Mouse (Mus musculus) limb, embryonic 12.5 days (tissue): Measurements from ENCODE around the gene Pgf. TPM values are rescaled to one million over a fixed set of nuclear protein-coding genes. Genes with fewer than 3 reads are reported as not detected.

Experiments
- ATAC-seq: fragments of 200-750 bp; cut with Nextera tagmentation; 2 replicates; pipeline ENCODE4 v1.8.0; 2017; ENCODE audit warnings: low read depth, moderate TSS enrichment; ENCODE audit not compliant: insufficient number of reproducible peaks, insufficient read depth, low FRiP score, low TSS enrichment
- H3K27ac ChIP-seq: fragments of 300-500 bp; sonication (generic); 2 replicates; pipeline ENCODE4 v1.5.1; 2016; ENCODE audit warnings: mild to moderate bottlenecking, moderate library complexity
- H3K27me3 ChIP-seq: fragments of 300-500 bp; sonication (generic); 2 replicates; pipeline ENCODE4 v1.6.1; 2016; ENCODE audit warnings: mild to moderate bottlenecking, moderate library complexity
- H3K36me3 ChIP-seq: fragments of 300-500 bp; sonication (generic); 2 replicates; pipeline ENCODE4 v1.6.1; 2016; ENCODE audit warnings: mild to moderate bottlenecking, moderate library complexity
- H3K4me1 ChIP-seq: fragments of 300-500 bp; sonication (generic); replicated peaks from 2 replicates; pipeline ENCODE4 v1.6.1; 2016
- H3K4me2 ChIP-seq: fragments of 300-500 bp; sonication (generic); 2 replicates; pipeline ENCODE4 v1.6.1; 2016; ENCODE audit warnings: mild to moderate bottlenecking, moderate library complexity
- H3K4me3 ChIP-seq: fragments of 300-500 bp; sonication (generic); replicated peaks from 2 replicates; pipeline ENCODE4 v1.5.1; 2016; ENCODE audit warnings: mild to moderate bottlenecking
- H3K9ac ChIP-seq: fragments of 300-500 bp; sonication (generic); replicated peaks from 2 replicates; pipeline ENCODE4 v1.6.1; 2016; ENCODE audit warnings: mild to moderate bottlenecking, moderate library complexity
- H3K9me3 ChIP-seq: fragments of 300-500 bp; sonication (generic); 2 replicates; pipeline ENCODE4 v1.6.1; 2016; ENCODE audit warnings: mild to moderate bottlenecking, moderate library complexity
- WGBS: fragments of 180-500 bp; shearing (Covaris S2); methylation state at CpG from one replicate; pipeline ENCODE4 v1.1.7; 2016; 5-methylcytosine and 5-hydroxymethylcytosine counted together
- polyA plus RNA-seq: library from polyadenylated mRNA; unstranded; fragments of >200 nt; fragmentation: Nextera tagmentation; extraction: Ambion mirVana; gene quantifications from 2 replicates; pipeline ENCODE4 v1.2.1, GENCODE M21; 2016

Pgf gene
- polyA plus RNA-seq, 1 experiment from 2014 or later, result 17.8 TPM

DNA sequence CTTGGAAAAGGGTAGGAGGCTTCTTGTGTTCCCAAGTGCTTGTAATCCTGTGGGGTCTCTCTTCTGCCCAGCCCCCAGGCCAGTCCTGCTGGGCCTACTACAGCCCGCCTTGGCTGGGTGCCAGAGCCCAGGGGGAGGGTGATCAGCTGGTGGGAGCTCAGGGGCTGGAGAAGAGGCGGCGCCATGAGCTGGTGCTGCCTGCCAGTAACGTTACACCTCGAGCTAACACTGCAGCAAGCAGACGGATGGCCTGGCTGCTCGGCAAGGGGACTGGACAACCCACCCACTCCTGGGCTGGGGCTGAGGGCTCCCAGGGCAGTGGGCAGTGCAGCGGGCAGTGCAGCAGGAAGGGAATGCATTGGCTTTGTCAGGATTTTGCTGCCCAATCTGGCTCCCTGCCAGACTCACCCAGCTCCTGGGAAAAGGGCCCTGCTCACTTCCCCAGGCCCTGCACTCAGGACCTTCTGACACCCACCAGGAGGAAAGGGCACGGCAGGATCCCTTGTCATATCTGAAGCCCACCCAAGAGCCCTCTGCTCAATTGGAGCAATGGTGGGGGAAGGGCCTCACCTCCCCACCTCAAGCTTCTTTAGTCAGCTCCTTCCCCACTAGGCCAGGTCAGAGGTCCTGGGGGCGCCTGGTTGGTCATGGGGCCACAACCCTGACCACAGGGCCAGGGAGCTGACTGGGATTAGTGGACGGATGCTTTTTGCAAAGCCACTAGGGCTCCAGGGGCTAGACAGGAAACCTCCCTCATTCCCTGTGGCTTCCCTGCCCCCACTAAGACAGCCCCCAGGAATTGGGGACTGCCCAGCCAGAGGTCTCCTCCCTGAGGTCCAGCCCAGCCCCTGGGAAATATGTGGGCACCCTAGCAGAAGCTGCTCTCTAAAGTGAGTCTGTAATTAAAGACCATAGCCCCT is 1.4 kb downstream of the Pgf start:
- peak; percentile 84 for ATAC-seq
- H3K9me3 ChIP-seq, result no peaks in the 10 kb centered on the region
- peak overlapping the region; percentile 42 for H3K4me3 ChIP-seq
- H3K27ac ChIP-seq, result peak overlapping the region; percentile 82
- WGBS, result 6% methylated on average over 11 of the region's 11 CpGs
- H3K36me3 ChIP-seq, result peaks cover 10% of the 10 kb centered on the region
- peak overlapping the region; percentile 71 for H3K4me2 ChIP-seq
- peaks cover 45% of the 10 kb centered on the region for H3K4me1 ChIP-seq
- H3K9ac ChIP-seq, result peak overlapping the region; percentile 64
- peaks cover 20% of the 10 kb centered on the region for H3K27me3 ChIP-seq

DNA sequence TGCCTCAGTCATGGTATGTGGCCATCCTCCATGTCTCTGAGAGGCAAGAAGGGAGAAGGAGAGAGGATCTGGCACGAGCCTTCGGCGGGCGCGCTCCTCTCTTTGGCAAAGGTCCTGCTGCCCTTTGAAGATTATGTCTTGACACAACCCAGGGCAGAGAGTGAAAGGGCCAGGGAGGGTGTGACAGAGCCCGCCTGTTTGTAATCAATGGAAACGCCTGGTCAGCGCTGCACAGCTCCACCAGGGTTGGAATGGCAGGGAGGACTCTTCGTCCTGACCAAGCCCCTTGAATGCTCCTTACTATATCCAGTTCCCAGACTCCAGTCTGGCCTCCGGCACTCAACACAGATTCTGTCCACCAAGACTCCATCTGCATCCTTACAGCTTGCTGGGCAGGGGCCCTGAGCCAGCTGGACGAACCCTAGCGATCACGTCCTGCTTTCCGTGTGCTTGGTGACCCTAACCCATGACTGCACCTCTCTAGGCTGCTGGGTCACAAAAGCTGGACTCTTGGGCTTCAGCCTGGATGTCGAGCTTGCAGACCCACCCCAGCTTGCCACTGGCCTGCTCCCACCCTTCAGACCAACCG is 2.4 kb downstream of the Pgf start:
- no peaks in the 10 kb centered on the region for H3K9me3 ChIP-seq
- H3K4me2 ChIP-seq, result peak overlapping the region; percentile 71
- ATAC-seq, result peak; percentile 0; the same call in 1 of the 2 replicates
- H3K27me3 ChIP-seq, result peaks cover 28% of the 10 kb centered on the region
- peak overlapping the region; percentile 42 for H3K4me3 ChIP-seq
- 14% methylated on average over 16 of the region's 16 CpGs for WGBS
- H3K9ac ChIP-seq, result peak overlapping the region; percentile 64
- peak overlapping the region; percentile 82 for H3K27ac ChIP-seq
- H3K36me3 ChIP-seq, result peaks cover 20% of the 10 kb centered on the region
- peaks cover 45% of the 10 kb centered on the region for H3K4me1 ChIP-seq

DNA sequence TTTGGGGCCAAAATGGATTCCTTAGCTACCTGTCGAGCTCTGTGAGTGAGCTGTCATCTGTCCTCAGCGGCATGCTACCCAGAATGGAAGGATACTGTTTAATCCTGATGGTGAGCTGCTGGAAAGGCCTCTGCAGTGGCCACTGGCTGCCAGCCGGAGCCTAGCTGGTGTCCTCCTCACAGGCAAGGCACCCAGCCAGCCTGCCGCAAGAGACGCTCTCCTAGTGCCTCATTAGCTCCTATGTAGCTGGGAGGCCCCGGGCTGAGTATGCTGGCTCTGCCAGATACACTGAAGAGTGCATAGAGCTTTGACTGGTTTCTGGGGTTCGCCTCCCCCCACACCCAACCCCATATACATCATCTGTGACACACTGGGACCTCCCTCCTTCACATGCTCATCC is 3.6 kb downstream of the Pgf start:
- WGBS, result 77% methylated on average over 7 of the region's 7 CpGs
- no peaks in the 10 kb centered on the region for H3K9me3 ChIP-seq
- H3K27me3 ChIP-seq, result peaks cover 23% of the 10 kb centered on the region
- H3K27ac ChIP-seq, result no peak overlapping the region
- peaks cover 54% of the 10 kb centered on the region for H3K4me1 ChIP-seq
- H3K36me3 ChIP-seq, result peaks cover 24% of the 10 kb centered on the region
- ATAC-seq, result no peak
- H3K4me3 ChIP-seq, result no peak overlapping the region
- H3K4me2 ChIP-seq, result peak overlapping the region; percentile 71
- H3K9ac ChIP-seq, result no peak overlapping the region

DNA sequence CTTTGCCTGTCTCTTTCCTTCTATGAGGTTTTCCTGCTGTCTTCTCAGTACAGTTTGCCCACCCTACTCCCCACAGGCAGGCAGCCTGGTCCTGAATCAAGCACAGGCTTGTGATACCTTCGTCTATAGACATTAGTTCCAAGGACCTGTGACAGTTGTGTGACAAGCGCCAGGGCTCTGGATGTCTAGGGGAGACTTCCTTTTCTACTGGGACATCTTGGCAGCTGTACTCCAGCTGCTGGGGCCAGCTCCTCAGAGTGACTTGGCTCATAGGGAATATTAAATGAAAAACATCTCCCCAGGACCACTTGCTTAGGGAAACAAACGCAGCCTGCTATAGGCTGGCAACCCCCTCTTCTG is 6.7 kb downstream of the Pgf start:
- no peak overlapping the region for H3K4me2 ChIP-seq
- peaks cover 47% of the 10 kb centered on the region for H3K36me3 ChIP-seq
- no peaks in the 10 kb centered on the region for H3K9me3 ChIP-seq
- 78% methylated on average over 3 of the region's 3 CpGs for WGBS
- ATAC-seq, result no peak
- H3K27ac ChIP-seq, result no peak overlapping the region
- H3K9ac ChIP-seq, result no peak overlapping the region
- H3K4me3 ChIP-seq, result no peak overlapping the region
- H3K27me3 ChIP-seq, result peaks cover 12% of the 10 kb centered on the region
- H3K4me1 ChIP-seq, result peaks cover 32% of the 10 kb centered on the region

DNA sequence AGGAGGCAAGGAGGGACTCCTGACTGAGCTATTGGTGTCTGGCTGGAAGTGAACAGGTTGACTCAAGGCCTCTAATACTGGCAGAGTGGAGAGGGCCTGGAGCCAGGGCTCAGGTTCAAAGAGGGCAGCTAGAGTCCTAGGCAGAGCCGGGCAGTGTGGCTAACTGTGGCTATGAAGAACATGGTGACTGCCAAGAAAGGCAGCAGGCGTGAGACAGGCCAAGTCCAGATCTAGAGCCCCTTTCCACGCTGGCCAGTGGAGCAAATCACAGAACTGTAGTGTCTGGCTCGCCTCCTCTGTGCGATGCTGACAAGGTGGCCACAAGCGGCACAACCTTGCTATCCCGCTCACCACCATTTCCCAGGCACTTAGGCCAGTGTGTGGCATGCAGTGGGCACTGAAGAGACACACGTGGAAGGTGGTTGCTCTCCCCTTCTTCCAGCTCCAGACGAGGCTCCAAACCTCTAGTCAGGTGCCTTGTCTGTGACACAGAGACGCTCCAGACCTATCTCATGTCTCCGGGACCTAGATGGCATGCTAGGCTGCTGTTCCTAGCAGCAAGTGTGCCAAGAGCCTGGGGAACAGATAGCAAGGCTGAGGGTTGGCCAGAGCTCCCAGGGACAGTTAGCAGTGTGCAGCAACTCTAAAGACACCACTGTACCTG is 7.2 kb downstream of the Pgf start:
- Histone ChIP-seq H3K4me1 (peaks cover 27% of the 10 kb centered on the region), H3K27me3 (peaks cover 12% of the 10 kb centered on the region), H3K4me3 (no peak overlapping the region), H3K4me2 (no peak overlapping the region), H3K27ac (no peak overlapping the region), H3K9ac (no peak overlapping the region), H3K36me3 (peaks cover 50% of the 10 kb centered on the region), H3K9me3 (no peaks in the 10 kb centered on the region)
- no peak for ATAC-seq
- WGBS, result 88% methylated on average over 11 of the region's 11 CpGs

DNA sequence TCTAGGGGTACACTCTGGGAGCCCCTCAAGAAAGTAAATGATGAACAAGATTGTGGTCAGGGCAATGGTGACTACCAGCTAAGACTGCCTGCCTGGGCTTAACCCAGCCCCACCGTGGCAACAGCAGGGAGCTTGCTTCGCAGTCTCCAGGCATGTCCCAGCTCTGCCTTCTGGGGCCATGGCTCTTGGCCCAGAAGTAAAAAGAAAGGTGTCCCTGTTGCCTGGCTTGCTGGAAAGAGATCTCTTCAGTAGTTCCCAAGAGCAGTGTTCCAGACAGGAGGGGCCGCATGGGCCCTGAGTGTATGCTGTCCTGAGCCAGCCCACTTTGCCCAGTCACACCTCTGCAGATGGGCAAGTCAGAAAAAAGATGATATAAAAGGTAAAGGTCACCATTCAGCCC is 7.7 kb downstream of the Pgf start:
- H3K4me2 ChIP-seq, result peak overlapping the region; percentile 31; the same call in 1 of the 2 replicates
- peak overlapping the region; percentile 47; the same call in 1 of the 2 replicates for H3K9ac ChIP-seq
- H3K27me3 ChIP-seq, result peaks cover 12% of the 10 kb centered on the region
- H3K4me1 ChIP-seq, result peaks cover 22% of the 10 kb centered on the region
- H3K9me3 ChIP-seq, result no peaks in the 10 kb centered on the region
- no peak for ATAC-seq
- H3K36me3 ChIP-seq, result peaks cover 50% of the 10 kb centered on the region
- H3K4me3 ChIP-seq, result no peak overlapping the region
- WGBS, result 56% methylated on average over 3 of the region's 3 CpGs
- H3K27ac ChIP-seq, result no peak overlapping the region

DNA sequence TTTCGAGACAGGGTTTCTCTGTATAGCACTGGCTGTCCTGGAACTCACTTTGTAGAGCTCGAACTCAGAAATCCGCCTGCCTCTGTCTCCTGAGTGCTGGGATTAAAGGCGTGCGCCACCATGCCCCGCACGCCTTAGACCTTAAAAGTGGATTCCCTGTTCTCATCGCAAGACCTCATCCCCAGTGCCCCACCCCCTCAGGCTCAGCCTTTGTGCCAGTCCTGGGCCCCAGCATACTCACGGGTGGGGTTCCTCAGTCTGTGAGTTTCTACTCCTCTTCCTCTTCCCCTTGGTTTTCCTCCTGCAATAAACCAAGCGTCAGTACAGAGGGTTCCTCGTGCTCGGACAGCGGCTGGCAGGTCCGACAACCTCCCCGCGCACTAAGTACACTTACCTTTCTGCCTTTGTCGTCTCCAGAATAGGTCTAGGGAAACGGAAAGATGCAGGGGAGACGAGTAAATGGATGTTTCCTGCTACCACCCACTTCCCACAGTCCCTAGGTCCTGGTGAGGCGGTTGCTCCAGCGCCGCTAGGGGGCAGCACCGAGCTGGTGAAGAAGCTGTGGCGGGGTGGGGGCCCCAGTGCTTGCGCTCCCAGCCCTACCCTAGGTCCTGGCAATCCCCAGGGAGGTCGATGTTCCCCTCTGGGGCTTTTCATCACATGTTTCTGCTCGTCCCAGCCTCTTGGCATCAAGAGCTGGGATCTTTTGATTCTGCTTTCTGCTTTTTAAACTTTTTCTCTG is 8.3 kb downstream of the Pgf start:
- peaks cover 50% of the 10 kb centered on the region for H3K36me3 ChIP-seq
- H3K9me3 ChIP-seq, result no peaks in the 10 kb centered on the region
- H3K4me2 ChIP-seq, result peak overlapping the region; percentile 31
- no peak overlapping the region for H3K4me3 ChIP-seq
- H3K27me3 ChIP-seq, result peaks cover 12% of the 10 kb centered on the region
- H3K9ac ChIP-seq, result peak overlapping the region; percentile 47
- no peak overlapping the region for H3K27ac ChIP-seq
- H3K4me1 ChIP-seq, result peaks cover 16% of the 10 kb centered on the region
- 0 out of 2 replicates have a peak, but pooled peaks have one; percentile 43 for ATAC-seq
- 29% methylated on average over 27 of the region's 27 CpGs for WGBS

DNA sequence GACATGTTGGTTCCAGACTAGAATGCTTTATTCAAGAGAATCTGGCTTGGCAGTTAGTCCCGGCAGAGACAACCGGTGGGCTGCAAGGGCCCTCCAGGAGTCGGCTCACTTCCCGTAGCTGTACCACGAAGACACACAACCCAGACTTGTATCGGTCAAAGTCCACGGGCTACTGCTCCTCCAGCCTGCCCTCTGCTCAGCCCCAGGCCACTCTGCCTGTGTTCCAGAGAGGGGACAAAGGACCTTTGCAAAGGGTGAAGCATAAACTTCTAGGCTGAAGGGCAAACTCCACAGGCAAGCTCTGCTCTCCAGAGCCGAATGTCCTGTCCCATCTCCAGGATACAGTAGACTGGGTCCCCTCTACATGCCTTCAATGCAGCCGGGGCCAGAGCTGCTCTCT is 11.0 kb downstream of the Pgf start:
- H3K9ac ChIP-seq, result no peak overlapping the region
- no peak for ATAC-seq
- peaks cover 7% of the 10 kb centered on the region; the same call in 1 of the 2 replicates for H3K27me3 ChIP-seq
- H3K4me2 ChIP-seq, result no peak overlapping the region
- H3K9me3 ChIP-seq, result no peaks in the 10 kb centered on the region
- 93% methylated on average over 9 of the region's 9 CpGs for WGBS
- peaks cover 45% of the 10 kb centered on the region for H3K36me3 ChIP-seq
- no peak overlapping the region for H3K27ac ChIP-seq
- peaks cover 9% of the 10 kb centered on the region for H3K4me1 ChIP-seq
- no peak overlapping the region for H3K4me3 ChIP-seq

DNA sequence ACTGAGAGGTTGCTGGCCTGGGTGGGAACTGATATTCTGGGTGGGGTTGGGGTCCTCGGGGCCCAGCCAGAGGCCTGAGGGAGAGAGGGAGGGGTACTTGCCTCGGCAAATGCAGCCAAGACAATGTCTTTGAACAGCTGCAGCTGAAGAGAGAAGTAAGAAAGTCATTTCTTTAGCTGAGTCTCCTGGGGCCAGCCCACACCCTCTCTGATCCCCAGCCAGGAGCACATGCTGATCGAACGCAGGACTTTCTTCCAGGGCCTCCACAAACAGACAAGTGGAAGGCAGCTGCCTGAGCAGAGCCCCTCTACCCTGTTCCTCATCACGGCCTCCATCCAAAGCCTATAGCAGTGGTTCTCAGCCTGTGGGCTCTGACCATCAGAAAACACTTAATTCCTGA is 12.6 kb downstream of the Pgf start:
- peaks cover 7% of the 10 kb centered on the region for H3K4me1 ChIP-seq
- WGBS, result 81% methylated on average over 5 of the region's 5 CpGs
- H3K36me3 ChIP-seq, result peaks cover 28% of the 10 kb centered on the region
- ATAC-seq, result no peak
- no peak overlapping the region for H3K4me2 ChIP-seq
- no peaks in the 10 kb centered on the region for H3K9me3 ChIP-seq
- no peak overlapping the region for H3K27ac ChIP-seq
- H3K27me3 ChIP-seq, result no peaks in the 10 kb centered on the region
- no peak overlapping the region for H3K4me3 ChIP-seq
- no peak overlapping the region for H3K9ac ChIP-seq

DNA sequence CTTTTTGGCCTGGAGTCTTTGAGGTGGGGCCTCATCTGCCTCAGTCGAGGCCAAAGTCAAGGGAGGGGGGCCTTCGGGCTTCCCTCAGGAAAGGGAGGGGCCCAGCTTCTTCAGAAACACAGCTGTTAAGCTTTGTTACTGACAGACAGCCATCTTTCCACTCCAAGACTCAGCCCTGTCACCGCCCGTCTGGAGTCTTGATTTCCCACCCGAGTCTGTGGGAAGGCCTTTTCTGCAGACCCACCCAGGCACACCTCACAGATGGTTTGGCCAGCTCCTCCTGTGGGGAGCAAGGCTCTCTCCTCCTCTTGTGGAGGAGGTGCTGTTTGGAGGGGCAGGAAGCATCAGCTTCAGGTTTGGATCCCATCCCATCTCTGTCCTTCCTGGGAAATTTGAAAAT is 18.0 kb downstream of the Pgf start:
- Histone ChIP-seq H3K4me3 (no peak overlapping the region), H3K9ac (no peak overlapping the region), H3K27ac (no peak overlapping the region), H3K4me2 (no peak overlapping the region), H3K4me1 (no peaks in the 10 kb centered on the region), H3K9me3 (no peaks in the 10 kb centered on the region), H3K27me3 (no peaks in the 10 kb centered on the region; the same call in 1 of the 2 replicates), H3K36me3 (no peaks in the 10 kb centered on the region)
- ATAC-seq, result no peak
- WGBS, result 77% methylated on average over 5 of the region's 5 CpGs
